Mouse (Mus musculus) T-helper 17 cell (primary cell): ENCODE measurements around the gene Rfx1.

Experiments
- in situ Hi-C, 2 experiments: fragments of 300-600 bp; cut with MboI, MseI; formaldehyde crosslinking; loops; 1 replicate in 1 of 2; 2 replicates in 1 of 2; pipeline ENCODE4 v1.15.1; 2025; ENCODE audit warnings: high pct_unique_total_duplicates in 2 of 2

Gene Rfx1

DNA sequence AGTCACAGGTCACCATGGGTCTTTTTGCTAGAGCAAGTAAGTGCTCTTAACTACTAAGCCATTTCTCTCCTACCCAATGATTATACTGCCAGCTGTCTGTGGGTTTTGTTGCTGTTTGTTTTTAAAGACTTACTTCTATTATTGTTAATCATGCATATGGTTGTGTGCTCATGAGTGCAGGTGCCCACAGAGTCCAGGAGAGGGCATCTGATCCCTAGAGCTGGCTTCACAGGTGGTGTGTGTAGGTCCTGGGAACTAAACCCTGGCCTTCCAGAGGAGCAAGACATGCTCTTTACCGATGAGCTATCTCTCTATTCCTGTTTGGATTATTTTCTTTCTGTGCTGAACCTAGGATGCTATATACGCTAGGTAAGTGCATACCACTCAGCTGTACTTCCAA, 7.4 kb upstream of the Rfx1 start:
- in situ Hi-C loops: loop anchor here (5.0 kb wide), 2 partner anchors 38 to 63 kb away; no protein-coding TSS in a partner anchor

DNA sequence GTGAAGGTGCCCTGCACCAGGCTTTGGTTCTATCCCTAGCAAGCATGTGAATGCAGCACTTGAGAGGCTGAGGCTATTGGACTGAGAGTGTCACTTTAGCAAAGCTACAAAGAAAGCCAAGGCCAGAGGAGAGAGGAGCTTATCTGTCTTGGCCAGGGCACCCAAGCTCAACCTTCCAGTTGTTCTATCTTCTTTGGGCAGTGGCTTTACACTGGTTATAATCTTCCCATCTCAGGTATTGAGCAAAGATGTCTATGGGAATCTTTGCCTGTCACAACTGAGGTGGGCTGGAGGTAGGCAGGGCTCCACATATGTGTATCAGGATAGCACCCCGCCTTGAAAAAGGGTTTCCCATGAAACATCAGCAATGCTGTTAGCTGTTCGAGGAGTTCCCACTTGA, 6.4 kb upstream of the Rfx1 start:
- in situ Hi-C loops: no loop called here

DNA sequence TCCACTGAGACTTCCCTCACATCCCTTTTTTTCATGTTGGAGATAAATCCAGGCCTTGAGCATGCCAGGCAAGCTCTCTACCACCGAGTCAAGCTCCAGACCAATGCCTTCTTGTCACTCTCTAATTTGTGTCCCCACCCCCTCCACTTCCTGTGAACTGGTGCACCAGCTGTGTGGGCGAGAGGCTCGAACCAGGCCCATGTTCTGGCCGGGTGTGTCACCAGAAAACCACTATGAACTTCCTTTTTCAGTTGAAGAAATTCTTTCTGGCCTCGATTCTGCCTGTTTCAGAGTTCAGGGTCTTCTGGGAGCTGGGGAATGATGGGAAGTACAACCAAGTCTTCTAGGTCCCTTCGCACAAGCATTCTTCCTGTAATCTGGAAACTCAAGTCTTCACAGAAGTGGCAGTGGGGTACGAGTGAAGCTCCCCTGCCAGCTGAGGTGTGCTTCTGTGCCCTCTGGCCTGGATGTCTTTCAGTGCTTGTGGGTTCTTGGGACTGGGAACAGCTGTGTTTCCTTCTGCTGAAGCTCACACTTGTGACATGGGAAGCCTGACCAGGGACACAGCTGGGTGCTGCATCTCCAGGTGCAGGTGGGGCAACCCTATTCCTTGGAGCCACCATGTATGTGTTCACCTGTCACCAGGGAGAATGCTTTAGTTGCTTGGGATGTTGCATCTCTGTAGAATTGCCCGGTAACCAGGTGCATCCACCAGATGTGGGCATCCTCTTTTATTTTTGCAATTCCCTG, 2.6 kb upstream of the Rfx1 start:
- in situ Hi-C loops: no loop called here

DNA sequence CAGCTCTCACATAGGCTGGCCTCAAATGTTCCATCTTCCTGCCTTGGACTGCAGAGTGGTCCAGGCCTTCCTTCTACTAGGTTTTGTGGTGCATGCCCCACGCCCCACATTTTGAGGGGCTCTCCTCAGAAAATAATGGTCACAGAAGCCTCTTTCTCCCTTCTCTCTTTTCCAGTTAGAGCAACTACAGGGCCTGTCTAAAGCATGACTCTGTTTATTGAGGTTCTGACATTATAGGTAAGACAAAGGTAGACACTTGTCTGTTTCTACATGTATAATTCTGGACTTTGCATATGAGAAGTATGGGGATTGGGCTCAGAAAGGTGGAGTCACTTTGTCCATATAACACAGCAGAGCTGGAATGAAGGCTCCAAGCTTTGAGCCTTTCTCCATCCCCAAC, 1.6 kb upstream of the Rfx1 start, which contains the start of gene Gm10643:
TSS of gene Gm10643 (minus strand) at position 101 of the 400 bp plus-strand sequence.
- in situ Hi-C loops: no loop called here

DNA sequence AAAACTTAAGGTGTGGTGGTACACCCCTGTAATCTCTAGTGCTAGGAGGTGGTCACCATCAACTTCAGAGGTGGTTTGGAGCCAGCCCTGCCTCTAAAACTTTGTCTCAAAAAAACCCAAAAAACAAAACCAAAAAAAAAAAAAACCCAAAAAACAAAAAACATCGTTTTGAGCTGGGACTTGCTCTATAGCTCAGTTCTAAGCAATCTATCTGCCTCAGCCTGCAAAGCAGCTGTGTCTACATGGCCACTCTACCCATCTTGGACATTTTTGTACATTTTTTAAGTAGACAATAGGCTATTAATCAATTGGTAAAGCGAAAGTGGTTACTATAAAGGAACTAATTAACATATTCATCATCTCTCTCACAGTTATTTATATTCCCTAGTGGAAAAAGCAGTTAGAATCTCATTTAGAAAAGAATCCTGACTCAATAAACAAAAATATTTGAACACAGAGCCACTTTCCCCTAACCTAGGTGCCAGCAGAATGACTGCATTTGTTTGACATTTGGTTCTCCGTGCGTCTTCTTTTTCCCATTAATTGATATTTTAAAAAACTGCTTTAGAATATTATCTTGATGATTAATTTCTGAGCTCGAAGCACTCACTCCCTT, 1.1 kb upstream of the Rfx1 start:
- in situ Hi-C loops: no loop called here

DNA sequence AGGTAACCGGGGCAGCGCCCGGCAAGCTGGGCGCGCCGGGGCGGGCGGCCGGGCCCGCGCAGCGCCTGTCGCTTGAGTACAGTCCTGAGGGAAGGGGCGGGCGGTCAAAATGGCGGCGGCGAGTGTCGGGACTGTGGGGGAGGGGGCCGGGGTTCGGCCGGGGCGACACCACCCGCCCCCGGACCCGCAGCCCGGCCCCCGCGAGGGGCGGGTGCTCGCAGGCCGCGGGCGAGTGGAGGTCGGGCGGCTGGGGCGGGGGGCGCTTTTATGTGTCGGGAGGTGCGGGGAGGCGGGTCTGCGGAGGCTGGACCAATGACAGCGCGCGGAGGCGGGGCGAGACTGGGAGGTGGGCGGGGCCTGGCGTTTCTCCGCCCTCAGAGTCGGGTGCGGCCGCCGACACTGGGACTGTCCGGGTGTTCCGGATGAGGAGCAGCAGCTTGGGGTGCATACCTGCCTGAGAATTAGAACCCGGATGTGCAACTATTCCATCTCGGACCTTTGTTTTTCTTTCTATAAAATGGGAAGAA, 476 bp downstream of the Rfx1 start:
- in situ Hi-C loops: no loop called here

DNA sequence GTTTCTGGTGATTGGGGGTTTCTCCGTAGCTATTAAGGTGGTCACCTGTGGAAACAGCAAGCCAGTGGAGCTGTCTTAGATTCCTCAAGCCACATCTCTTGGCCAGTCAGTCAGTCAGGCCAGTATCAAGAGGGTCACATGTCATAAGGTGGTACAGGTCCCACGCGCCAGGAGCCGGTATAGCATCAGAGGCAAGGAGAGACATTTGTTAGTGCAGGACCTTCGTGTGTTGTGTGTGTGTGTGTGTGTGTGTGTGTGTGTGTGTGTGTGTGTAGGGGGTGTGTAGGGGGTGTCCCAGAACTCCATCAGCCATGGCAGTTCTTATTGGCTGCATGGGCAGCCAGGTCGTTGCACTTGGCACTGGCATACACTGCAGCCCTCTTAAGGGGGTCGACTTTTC, 1.3 kb downstream of the Rfx1 start:
- in situ Hi-C loops: no loop called here

DNA sequence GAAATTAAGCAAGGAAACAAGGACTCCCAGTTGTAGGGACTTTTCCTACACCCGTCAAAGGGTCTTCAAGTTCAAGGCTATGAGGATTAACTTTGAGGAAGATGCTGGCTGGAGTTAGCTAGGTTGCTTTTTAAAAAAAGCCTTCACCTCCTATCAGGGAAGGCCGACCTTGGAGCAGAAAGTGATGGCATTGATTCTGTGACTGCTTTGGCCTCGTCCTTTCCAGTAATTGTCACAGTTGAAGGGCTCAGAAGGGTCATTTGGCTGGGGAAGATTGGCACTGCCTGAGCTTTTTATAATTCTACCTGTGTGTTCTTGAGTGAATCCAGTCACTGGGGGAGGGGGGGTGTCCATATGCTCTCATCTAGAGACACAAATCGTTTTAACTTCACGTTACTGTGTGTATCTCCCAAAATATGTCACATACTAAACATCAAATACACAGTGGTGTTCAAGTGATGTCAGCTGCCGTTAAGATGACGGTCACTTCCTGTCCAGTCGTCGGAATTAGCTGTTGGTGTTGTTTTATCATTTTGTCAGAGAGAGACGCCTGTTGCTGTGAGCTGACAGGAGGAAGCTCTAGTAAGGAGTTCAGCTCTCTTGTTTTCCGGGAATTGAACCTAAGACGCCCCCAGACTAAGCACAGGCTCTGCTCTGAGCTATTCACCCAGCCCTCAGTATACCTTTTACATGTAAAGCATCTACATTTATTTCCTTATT, 1.8 kb downstream of the Rfx1 start:
- in situ Hi-C loops: no loop called here

DNA sequence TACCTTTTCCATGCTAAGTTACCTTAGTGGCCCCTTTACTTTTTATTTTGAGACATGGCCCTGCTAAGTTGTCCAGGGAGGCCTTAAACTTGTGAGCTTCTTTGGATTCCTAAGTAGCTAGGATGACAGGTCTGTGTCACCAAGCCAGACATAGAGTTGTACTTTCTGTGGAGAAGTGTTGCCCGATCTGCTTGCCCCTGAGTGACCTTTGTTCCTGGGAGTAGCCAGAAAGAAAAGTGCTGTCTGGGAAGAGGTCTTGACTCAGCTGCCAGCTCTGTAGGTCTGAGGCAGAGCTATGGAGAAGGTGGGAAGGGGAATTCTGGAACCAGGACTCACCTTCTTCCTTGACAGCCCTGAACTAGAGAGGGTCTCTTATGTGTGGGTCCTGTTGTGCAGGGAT, 2.5 kb downstream of the Rfx1 start:
- in situ Hi-C loops: no loop called here

DNA sequence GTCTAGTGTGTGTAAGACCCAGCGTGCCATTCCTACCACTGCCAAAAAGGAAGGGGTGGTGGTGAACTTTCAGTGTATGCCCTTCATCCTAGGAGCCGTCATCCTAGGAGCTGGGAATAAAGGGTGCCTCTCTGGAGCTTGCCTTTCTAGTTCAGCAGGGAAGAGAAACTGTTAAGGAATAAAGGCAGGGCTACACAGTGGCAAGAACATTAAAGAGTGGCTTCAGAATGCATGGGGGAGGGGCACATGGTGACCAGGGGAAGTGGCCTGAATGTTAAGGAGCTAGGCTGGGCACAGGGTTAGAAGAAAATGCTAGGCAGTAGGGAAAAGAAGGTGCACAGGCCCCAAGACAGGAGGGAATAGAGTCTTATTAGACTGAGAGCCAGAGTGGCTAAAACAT, 3.1 kb downstream of the Rfx1 start:
- in situ Hi-C loops: no loop called here

DNA sequence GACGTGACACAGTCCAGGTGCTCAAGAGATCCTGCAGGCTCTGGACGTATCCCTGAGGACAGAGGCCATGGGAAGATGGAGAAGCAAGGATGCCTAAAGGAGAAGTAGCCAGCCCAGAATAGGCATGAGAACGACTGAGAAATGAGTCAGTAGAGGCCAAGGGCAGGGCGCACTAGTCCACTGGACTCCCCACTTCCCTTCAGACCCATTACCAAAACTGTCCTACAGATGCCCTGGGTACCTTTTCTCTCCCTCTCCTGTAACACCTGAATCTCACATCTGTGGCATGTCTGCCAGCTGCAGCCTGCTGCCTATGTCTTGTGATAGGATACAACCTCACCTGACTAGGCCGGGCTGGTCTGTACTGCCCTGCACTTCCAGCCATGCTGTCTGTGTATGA, 3.6 kb downstream of the Rfx1 start:
- in situ Hi-C loops: no loop called here

DNA sequence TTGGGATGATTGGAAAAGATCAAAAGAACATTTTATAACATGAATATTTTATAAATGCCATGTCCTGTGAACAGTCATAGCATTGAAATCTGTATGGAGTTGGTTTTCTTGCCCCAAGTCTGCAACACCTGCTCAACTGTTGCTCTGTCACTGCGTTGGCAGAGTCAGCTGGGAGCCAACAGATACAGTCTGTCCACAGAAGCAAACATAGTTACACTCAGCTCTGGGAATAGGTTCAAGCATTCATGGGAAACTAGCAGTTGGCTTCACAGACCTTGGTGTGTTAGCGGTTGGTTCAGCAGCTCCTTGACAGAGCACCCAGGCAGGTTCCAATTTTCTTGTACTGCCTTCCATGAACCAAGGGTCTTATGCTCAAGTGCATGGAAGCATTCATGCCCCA, 4.0 kb downstream of the Rfx1 start:
- in situ Hi-C loops: no loop called here

DNA sequence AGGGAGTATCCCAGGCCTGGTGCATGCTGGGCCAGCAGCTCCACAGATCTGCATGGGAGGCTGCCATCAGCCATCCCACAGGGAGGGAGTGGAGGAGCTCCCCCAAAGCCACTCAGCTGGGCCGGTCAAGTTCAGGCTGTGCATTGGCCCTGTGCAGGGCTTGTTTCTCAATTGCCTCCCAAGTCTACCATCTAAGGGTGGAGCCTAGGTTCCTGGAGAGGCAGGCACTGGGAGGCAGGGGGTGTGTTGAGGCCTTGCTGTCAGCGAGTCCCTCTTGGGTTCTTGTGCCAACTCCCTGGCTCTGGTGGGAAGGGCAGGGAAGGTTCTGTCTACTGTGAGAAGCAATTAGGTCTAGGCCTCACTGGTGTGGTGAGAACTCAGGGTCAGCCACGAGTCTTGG, 5.3 kb downstream of the Rfx1 start:
- in situ Hi-C loops: no loop called here

DNA sequence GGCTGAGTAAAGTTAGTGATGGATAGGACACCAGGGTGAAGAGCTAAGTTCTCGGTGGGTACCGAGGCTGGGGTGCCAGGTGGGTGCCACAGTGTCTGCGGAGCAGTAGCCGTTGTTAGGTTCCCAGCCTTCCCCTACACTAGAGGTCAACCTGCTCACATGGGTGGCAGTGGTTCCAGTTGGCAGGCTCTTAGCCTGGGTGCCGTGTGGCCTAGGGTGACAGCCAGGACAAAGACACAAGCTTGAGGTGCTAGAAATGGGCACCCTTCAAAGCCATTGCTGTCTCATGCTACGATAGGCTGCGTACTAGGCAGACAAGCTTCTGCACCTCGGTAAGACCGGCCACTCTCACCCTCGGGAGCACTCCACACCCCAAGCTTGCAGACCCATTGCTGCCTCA, 5.7 kb downstream of the Rfx1 start:
- in situ Hi-C loops: no loop called here

DNA sequence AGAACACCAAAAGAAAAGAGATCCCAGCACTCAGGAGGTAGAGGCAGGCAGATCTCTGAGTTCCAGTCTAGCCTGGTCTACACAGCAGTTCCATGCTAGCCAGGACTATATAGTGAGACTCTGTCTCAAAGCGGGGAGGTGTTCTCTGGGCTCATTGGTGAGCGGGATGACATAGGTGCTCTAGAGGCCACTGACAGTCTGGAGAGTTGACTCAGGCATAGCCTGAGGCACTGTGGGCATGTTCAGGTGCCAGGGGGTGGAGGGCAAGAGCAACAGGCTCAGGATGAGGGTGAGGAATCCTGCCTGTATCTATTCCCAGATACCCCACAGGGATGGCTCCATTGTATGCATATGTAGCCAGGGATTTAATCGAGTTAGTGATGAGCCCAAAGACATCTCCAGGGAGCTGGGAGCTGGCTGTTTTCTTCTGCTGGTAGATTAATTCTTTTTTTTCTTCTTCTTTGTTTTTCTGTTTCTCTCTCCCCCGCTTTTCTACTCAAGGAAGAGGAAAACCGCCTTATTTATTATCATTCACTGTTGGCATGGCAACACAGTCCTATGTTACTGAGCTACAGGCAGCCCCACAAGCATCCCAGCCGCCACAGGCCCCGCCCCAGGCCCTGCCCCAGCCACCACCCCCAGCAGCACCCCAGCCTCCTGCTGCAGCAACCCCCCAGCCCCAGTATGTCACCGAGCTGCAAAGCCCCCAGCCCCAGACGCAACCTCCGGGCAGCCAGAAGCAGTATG, 6.8 kb downstream of the Rfx1 start:
- in situ Hi-C loops: no loop called here

DNA sequence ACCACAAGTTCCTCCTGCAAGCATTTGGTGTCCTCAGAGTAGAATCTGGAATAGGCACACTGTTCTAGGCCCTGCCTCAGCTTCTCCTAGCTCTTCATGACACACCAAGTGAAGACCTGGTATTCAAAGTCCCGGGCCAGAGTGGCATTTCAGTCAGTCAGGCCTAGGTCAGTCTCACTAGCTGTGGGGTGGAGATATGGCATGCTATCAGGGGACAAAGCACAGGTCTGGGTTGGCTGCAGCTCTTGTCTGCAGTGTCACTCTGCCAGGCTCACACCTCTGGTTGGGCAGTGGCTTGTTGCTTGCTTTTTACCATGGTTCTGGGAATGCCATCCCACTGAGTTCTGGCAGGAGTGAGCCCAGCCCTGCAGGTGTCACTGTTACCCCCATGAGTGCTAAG, 9.8 kb downstream of the Rfx1 start:
- in situ Hi-C loops: no loop called here

DNA sequence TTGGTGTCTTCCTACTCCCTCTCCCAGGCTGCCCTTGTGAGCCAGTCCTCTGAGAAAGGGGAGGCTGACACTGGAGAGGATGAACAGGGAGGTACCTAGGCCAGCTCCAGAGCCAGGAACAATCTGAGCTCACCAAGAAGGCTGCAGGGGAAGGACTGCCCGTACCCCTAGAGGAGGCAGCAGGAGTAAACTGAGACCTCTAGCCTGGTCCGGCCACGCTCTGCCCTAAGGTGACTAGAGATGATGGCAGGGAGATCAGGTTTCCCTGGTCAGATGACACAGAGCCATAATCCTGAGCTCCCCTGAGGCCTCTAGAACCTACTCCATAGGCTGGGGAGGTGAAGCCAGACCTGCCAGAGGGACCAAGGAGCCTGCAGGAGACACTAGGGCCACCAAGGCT, 10.2 kb downstream of the Rfx1 start:
- in situ Hi-C loops: no loop called here

DNA sequence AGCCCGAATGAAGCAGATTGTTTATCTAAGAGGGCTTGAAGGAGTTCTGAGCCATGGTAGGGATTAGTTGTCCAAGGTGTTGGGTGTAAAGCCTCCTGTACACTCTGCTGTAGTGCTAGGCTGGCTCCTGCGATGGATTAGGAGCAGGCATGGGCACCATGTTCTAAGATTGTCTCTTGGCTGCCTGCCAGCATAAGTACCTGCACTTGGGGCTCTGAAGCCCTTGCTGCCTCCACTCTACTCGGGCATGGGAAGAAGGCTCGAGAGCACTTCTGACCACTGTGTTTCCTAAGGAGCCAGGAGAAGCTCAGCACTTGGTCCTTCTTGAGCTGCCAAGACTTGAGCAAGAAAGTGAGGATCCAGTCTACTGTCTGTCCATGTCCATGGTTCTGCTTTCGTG, 12.6 kb downstream of the Rfx1 start:
- in situ Hi-C loops: no loop called here

DNA sequence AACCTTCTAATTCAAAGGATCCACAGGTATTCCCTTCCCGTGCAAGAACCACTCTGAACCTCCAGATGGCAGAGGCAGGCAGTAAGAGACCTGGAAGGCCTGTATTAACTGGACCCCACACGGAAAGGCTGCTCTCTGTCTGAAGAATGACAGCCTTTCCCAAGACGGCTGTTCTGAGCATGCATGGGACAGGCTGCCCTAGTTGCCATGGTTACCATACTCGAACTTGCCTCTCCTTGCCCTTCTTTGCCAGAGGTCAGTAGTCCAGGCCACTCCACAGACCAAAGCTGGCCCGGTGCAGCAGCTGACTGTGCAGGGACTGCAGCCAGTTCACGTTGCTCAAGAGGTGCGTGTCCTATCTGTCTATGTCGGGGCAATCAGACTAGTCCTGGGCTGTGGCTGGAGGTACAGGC, 17.2 kb downstream of the Rfx1 start:
- in situ Hi-C loops: loop anchor here in 1 of 2 experiments (10.0 kb wide), 1 partner anchor 1979 kb away; no protein-coding TSS in a partner anchor

DNA sequence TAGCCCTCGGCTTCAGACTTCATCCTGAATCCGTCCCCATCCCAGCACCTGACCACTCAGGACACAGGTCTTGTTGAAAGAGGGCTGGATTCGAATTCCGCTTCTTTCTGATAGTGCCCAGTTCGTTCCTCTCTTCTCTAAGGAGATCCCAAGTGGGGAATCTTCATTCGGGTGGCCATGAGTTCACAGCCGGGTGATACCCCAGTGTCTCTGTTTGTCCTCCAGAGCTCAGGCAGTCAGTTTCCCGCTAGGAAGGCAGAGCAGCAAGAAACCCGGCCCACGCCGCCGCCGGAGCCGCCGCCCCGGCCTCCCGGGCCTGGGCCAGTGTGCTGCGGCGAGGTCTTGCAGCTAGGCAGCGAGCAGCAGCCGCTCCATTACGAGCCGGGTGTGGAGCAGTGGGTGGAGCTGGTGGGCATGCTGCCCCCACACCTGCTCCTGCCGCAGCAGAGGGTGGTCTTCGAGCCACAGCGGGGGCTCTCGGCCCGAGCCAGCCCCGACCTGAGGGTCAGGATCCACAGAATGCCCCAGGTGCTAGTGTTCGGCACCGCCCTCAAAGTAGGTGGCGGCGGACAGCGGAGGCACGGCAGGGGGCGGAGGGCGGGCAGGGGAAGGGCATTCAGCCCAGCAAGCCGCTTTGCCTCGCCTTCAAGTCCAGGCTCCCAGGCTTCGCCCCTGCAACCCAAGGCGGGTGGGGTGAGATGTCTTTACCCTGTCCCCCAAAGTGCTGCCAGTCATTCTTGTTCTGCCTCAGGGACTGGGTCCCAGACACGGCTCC, 17.9 kb downstream of the Rfx1 start:
- in situ Hi-C loops: loop anchor here in 1 of 2 experiments (10.0 kb wide), 1 partner anchor 1980 kb away; no protein-coding TSS in a partner anchor

DNA sequence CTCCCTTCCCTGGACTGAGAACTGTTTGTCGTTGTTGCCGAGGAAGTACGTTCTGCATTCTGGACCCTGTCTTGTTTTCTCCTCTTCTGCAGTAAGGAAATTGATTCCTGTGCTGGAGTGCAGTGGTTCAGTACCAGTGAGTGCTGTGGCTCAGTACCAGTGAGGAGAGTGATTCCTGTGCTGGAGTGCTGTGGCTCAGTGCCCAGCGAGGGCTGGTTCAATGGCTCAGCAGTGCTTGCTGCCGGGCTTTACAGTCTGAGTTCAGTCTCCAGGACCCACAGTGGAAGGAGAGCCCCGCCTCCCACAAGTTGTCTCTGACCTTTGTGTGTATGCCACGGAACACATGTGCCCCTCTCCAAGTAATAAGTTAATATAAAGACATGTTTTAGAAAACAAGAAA, 20.5 kb downstream of the Rfx1 start:
- in situ Hi-C loops: loop anchor here in 1 of 2 experiments (10.0 kb wide), 1 partner anchor 1982 kb away; no protein-coding TSS in a partner anchor
